Mouse (Mus musculus) midbrain, postnatal 0 days (tissue): ENCODE data around the gene Ube2n. TPM values are rescaled to one million over a fixed set of nuclear protein-coding genes. Genes with fewer than 3 reads are reported as not detected.

ENCODE experiments used
- ATAC-seq: fragments of 200-750 bp; cut with Nextera tagmentation; 2 replicates; pipeline ENCODE4 v1.8.0; 2017; ENCODE audit warnings: moderate number of reproducible peaks, mild to moderate bottlenecking, moderate TSS enrichment, moderate library complexity; ENCODE audit not compliant: low FRiP score
- DNase-seq: peaks from one replicate; pipeline ENCODE4 v3.0.0-alpha.2; 2015; ENCODE audit warnings: low spot score
- H3K27ac ChIP-seq: fragments of 300-500 bp; sonication (generic); 2 replicates; pipeline ENCODE4 v1.5.1; 2014; ENCODE audit warnings: low read depth, mild to moderate bottlenecking, low read length, mixed read lengths
- H3K27me3 ChIP-seq: fragments of 300-500 bp; sonication (generic); 2 replicates; pipeline ENCODE4 v1.6.1; 2014; ENCODE audit warnings: low read length, control low read depth, mixed read lengths; ENCODE audit not compliant: insufficient read depth
- H3K36me3 ChIP-seq: fragments of 300-500 bp; sonication (generic); 2 replicates; pipeline ENCODE4 v1.6.1; 2014; ENCODE audit warnings: low read length, control low read depth, mixed read lengths; ENCODE audit not compliant: insufficient read depth
- H3K4me1 ChIP-seq: fragments of 300-500 bp; sonication (generic); 2 replicates; pipeline ENCODE4 v1.6.1; 2014; ENCODE audit warnings: mild to moderate bottlenecking, control low read depth, antibody characterized with exemption, low read length, mixed read lengths; ENCODE audit not compliant: insufficient read depth
- H3K4me2 ChIP-seq: fragments of 300-500 bp; sonication (generic); 2 replicates; pipeline ENCODE4 v1.6.1; 2014; ENCODE audit warnings: low read depth, mild to moderate bottlenecking, low read length, mixed read lengths; ENCODE audit not compliant: poor library complexity, severe bottlenecking
- H3K4me3 ChIP-seq: fragments of 300-500 bp; sonication (generic); 2 replicates; pipeline ENCODE4 v1.5.1; 2014; ENCODE audit warnings: low read depth, mild to moderate bottlenecking, low read length, moderate library complexity
- H3K9ac ChIP-seq: fragments of 300-500 bp; sonication (generic); replicated peaks from 2 replicates; pipeline ENCODE4 v1.6.1; 2014; ENCODE audit warnings: mild to moderate bottlenecking, low read length, moderate library complexity, mixed read lengths; ENCODE audit not compliant: poor library complexity, severe bottlenecking
- H3K9me3 ChIP-seq: fragments of 300-500 bp; sonication (generic); 2 replicates; pipeline ENCODE4 v1.6.1; 2016; ENCODE audit warnings: low read length, control low read depth
- CTCF ChIP-seq: IDR thresholded peaks from 2 replicates; pipeline ENCODE4 v1.5.1; 2016; ENCODE audit warnings: antibody characterized with exemption, mild to moderate bottlenecking
- WGBS: fragments of 180-500 bp; shearing (Covaris S2); extraction: QIAGEN DNeasy Blood & Tissue Kit; methylation state at CpG from one replicate; pipeline ENCODE4 v1.1.7; 2014; 5-methylcytosine and 5-hydroxymethylcytosine counted together
- polyA plus RNA-seq: library from polyadenylated mRNA; unstranded; fragments of >200 nt; fragmentation: Nextera tagmentation; extraction: Ambion mirVana; gene quantifications from 2 replicates; pipeline ENCODE4 v1.2.1, GENCODE M21; 2015
- total RNA-seq: library from RNA; depleted of rRNA; stranded (reverse); fragments of >200 nt; gene quantifications from 2 replicates; pipeline ENCODE4 v1.2.3, GENCODE M21; 2014

The Ube2n gene
- total and polyA plus RNA-seq, 2 experiments from 2014 or later: 230 to 322 TPM

GRCm38 (mm10) chr10:95504341-95504740, 10.6 kb upstream of the Ube2n start:
- TF ChIP-seq CTCF: no peak
- ATAC-seq: no peak
- no peaks in the 10 kb centered on the region for H3K36me3 ChIP-seq
- no peak overlapping the region for H3K27ac ChIP-seq
- no peak overlapping the region for H3K4me2 ChIP-seq
- H3K9me3 ChIP-seq: no peaks in the 10 kb centered on the region
- DNase-seq: no peak
- no peak overlapping the region for H3K9ac ChIP-seq
- WGBS: 42% methylated on average over 1 of the region's 1 CpGs
- H3K4me3 ChIP-seq: no peak overlapping the region
- H3K27me3 ChIP-seq: no peaks in the 10 kb centered on the region
- H3K4me1 ChIP-seq: no peaks in the 10 kb centered on the region

DNA sequence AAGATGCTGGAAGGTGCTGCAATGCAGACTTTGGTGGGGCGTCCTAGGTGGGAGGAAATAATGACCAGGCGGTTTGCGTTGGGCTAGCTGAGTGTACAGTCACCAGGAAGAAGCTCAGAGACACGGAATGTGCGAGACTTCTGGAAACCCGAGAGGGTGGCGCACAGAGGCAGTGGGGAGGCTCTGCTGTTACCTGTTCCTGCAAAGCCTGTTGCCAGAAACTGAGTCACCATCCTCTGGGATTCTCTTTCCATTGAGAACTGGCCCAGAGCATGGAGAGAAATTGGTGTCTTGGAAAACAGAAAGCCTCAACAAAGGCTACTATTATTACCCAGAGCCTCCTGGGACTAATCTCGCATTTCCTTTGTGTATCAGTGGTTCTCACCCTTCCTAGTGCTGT, 6.8 kb upstream of the Ube2n start:
- Histone ChIP-seq H3K4me2 (no peak overlapping the region), H3K4me1 (no peaks in the 10 kb centered on the region), H3K9ac (no peak overlapping the region), H3K27ac (no peak overlapping the region), H3K27me3 (no peaks in the 10 kb centered on the region), H3K9me3 (no peaks in the 10 kb centered on the region), H3K4me3 (no peak overlapping the region), H3K36me3 (no peaks in the 10 kb centered on the region)
- ATAC-seq (no peak), DNase-seq (no peak)
- TF ChIP-seq CTCF: no peak
- WGBS: 87% methylated on average over 8 of the region's 8 CpGs

- Histone ChIP-seq H3K4me2 (no peak overlapping the region), H3K27me3 (no peaks in the 10 kb centered on the region), H3K27ac (no peak overlapping the region), H3K4me1 (no peaks in the 10 kb centered on the region), H3K4me3 (no peak overlapping the region), H3K9ac (no peak overlapping the region), H3K36me3 (no peaks in the 10 kb centered on the region), H3K9me3 (no peaks in the 10 kb centered on the region)
- DNase-seq (no peak), ATAC-seq (no peak)
- WGBS: 83% methylated on average over 6 of the region's 6 CpGs
- TF ChIP-seq CTCF: no peak
Measured at GRCm38 (mm10) chr10:95508793-95509192, 6.2 kb upstream of the Ube2n start.

GRCm38 (mm10) chr10:95509263-95509662, 5.7 kb upstream of the Ube2n start:
- no peaks in the 10 kb centered on the region for H3K27me3 ChIP-seq
- H3K4me2 ChIP-seq: no peak overlapping the region
- H3K4me3 ChIP-seq: no peak overlapping the region
- H3K4me1 ChIP-seq: 0 out of 2 replicates have a peak, but pooled peaks cover 2% of the 10 kb centered on the region
- DNase-seq (no peak), ATAC-seq (no peak)
- no peak for TF ChIP-seq CTCF
- no peaks in the 10 kb centered on the region for H3K36me3 ChIP-seq
- 82% methylated on average over 3 of the region's 3 CpGs for WGBS
- no peak overlapping the region for H3K9ac ChIP-seq
- no peak overlapping the region for H3K27ac ChIP-seq
- H3K9me3 ChIP-seq: no peaks in the 10 kb centered on the region

GRCm38 (mm10) chr10:95512635-95513034, 2.3 kb upstream of the Ube2n start:
- DNase-seq (no peak), ATAC-seq (no peak)
- H3K36me3 ChIP-seq: no peaks in the 10 kb centered on the region
- H3K4me1 ChIP-seq: 0 out of 2 replicates have a peak, but pooled peaks cover 2% of the 10 kb centered on the region
- WGBS: 92% methylated on average over 8 of the region's 8 CpGs
- H3K9me3 ChIP-seq: no peaks in the 10 kb centered on the region
- no peak for TF ChIP-seq CTCF
- no peak overlapping the region for H3K9ac ChIP-seq
- no peak overlapping the region for H3K27ac ChIP-seq
- no peak overlapping the region for H3K4me2 ChIP-seq
- H3K4me3 ChIP-seq: no peak overlapping the region
- H3K27me3 ChIP-seq: no peaks in the 10 kb centered on the region

GRCm38 (mm10) chr10:95513768-95514556, 983 bp upstream of the Ube2n start:
- Histone ChIP-seq H3K4me3 (peak overlapping the region; percentile 88), H3K27me3 (no peaks in the 10 kb centered on the region), H3K4me2 (peak overlapping the region; percentile 54), H3K27ac (peak overlapping the region; percentile 95), H3K9ac (peak overlapping the region; percentile 93), H3K9me3 (no peaks in the 10 kb centered on the region), H3K36me3 (no peaks in the 10 kb centered on the region), H3K4me1 (0 out of 2 replicates have a peak, but pooled peaks cover 2% of the 10 kb centered on the region)
- no peak for TF ChIP-seq CTCF
- DNase-seq: no peak
- ATAC-seq: peak; percentile 10; the same call in 1 of the 2 replicates
- 30% methylated on average over 15 of the region's 15 CpGs for WGBS
